Mouse (Mus musculus): ENCODE measurements around the gene Slc35b2. TPM values are rescaled to one million over a fixed set of nuclear protein-coding genes. Genes with fewer than 3 reads are reported as not detected.

The Slc35b2 gene
- polyA plus RNA-seq, 1 experiment: 22.7 TPM

DNA sequence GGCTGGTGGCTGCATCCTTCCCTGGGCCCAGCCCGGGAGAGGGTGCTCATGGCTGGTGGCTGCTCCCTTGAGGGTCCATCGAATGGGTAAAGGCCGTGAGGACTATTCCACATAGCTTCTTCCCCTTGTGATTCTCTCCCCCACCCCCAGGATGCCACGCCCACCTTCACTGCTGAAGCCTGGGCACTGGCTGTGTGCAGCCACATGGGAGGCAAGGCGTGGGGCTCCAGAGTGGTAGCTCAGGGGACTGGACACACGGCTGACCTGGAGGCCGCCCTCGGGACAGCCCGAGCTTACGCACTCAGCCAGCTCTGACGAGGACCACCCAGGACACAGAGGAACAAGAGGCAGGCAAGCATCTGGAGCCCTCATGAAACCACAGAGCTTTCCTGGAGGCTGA, 43.5 kb upstream of the Slc35b2 start:
- TF ChIP-seq POLR2A (IDR thresholded peaks at IDR 0.05; ENCODE audit: borderline replicate concordance, control insufficient read depth, low read depth, low read length) (no peak), CTCF (IDR thresholded peaks at IDR 0.05; ENCODE audit: control insufficient read depth, insufficient read depth, low read length) (no peak)
- no peak overlapping the region for H3K4me3 ChIP-seq (replicated peaks; ENCODE audit: control insufficient read depth, low read depth, low read length)
- no peak overlapping the region for H3K27ac ChIP-seq (ENCODE audit: control insufficient read depth, insufficient read depth, low read depth, low read length, poor library complexity)
- no peaks in the 10 kb centered on the region for H3K4me1 ChIP-seq (ENCODE audit: control insufficient read depth, insufficient read depth, low read length)
- WGBS: 84% methylated on average over 11 of the region's 11 CpGs

DNA sequence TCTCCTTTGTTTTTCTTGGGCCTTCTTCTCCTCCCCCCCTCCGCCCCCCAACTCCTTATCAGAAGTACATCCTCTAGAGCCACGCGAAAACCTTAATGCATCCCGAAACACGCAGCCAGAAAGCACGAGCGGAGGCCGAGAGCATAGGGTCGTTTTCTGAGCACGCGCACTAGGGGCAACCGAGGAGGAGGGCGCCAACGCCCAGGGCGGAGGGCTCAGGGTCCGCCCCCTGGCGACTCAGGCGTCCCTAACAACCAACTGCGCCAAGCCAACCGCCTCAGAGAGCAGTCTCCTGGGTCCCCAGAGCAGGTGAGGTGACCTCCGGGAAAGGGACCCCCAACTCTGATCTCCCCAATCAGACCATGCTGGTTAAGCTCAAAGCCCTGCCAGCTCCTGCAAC, 40.4 kb upstream of the Slc35b2 start, which contains the start of gene Tcte1:
Gene Tcte1, plus strand, starts transcription at position 172 of the 400 bp plus-strand sequence.
- WGBS: 8% methylated on average over 21 of the region's 21 CpGs
- Histone ChIP-seq H3K27ac (ENCODE audit: control insufficient read depth, insufficient read depth, low read depth, low read length, poor library complexity) (no peak within 1 kb of the TSS), H3K4me3 (replicated peaks; ENCODE audit: control insufficient read depth, low read depth, low read length) (no peak within 1 kb of the TSS), H3K4me1 (ENCODE audit: control insufficient read depth, insufficient read depth, low read length) (no peaks in the 10 kb centered on the region)
- TF ChIP-seq POLR2A (IDR thresholded peaks at IDR 0.05; ENCODE audit: borderline replicate concordance, control insufficient read depth, low read depth, low read length): no peak
- no peak for TF ChIP-seq CTCF (IDR thresholded peaks at IDR 0.05; ENCODE audit: control insufficient read depth, insufficient read depth, low read length)

GRCm38 (mm10) chr17:45524961-45525360, 38.7 kb upstream of the Slc35b2 start:
- H3K4me1 ChIP-seq (ENCODE audit: control insufficient read depth, insufficient read depth, low read length): no peaks in the 10 kb centered on the region
- WGBS: 74% methylated on average over 4 of the region's 4 CpGs
- no peak overlapping the region for H3K27ac ChIP-seq (ENCODE audit: control insufficient read depth, insufficient read depth, low read depth, low read length, poor library complexity)
- no peak overlapping the region for H3K4me3 ChIP-seq (replicated peaks; ENCODE audit: control insufficient read depth, low read depth, low read length)
- no peak for TF ChIP-seq CTCF (IDR thresholded peaks at IDR 0.05; ENCODE audit: control insufficient read depth, insufficient read depth, low read length)
- no peak for TF ChIP-seq POLR2A (IDR thresholded peaks at IDR 0.05; ENCODE audit: borderline replicate concordance, control insufficient read depth, low read depth, low read length)

DNA sequence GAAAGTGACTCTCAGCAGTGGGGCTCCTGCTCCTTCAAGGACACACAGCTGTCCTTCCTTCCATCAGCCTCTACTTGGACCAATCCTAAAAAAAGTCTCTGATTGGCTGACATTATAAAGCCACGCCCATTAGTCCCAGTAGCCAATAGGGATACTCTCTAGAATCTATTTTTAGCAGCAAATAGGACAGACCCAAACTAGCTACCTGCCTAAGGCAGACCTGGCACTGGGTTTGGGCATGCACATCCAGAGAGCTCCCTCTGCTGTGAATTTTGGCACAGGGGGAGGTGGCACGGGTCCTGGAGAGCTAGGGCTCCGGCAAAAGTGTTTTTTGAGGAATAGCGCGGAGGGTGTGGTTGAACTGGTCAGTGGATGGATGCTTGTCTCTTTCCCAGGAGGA, 37.1 kb upstream of the Slc35b2 start:
- TF ChIP-seq CTCF (IDR thresholded peaks at IDR 0.05; ENCODE audit: control insufficient read depth, insufficient read depth, low read length) (no peak), POLR2A (IDR thresholded peaks at IDR 0.05; ENCODE audit: borderline replicate concordance, control insufficient read depth, low read depth, low read length) (no peak)
- Histone ChIP-seq H3K4me3 (replicated peaks; ENCODE audit: control insufficient read depth, low read depth, low read length) (no peak overlapping the region), H3K27ac (ENCODE audit: control insufficient read depth, insufficient read depth, low read depth, low read length, poor library complexity) (no peak overlapping the region), H3K4me1 (ENCODE audit: control insufficient read depth, insufficient read depth, low read length) (no peaks in the 10 kb centered on the region)
- WGBS: 40% methylated on average over 5 of the region's 5 CpGs

GRCm38 (mm10) chr17:45530346-45530782, 33.3 kb upstream of the Slc35b2 start:
- WGBS: 30% methylated on average over 13 of the region's 13 CpGs
- Histone ChIP-seq H3K4me1 (ENCODE audit: control insufficient read depth, insufficient read depth, low read length) (no peaks in the 10 kb centered on the region), H3K27ac (ENCODE audit: control insufficient read depth, insufficient read depth, low read depth, low read length, poor library complexity) (no peak overlapping the region), H3K4me3 (replicated peaks; ENCODE audit: control insufficient read depth, low read depth, low read length) (no peak overlapping the region)
- no peak for TF ChIP-seq POLR2A (IDR thresholded peaks at IDR 0.05; ENCODE audit: borderline replicate concordance, control insufficient read depth, low read depth, low read length)

- 37% methylated on average over 15 of the region's 15 CpGs for WGBS
- Histone ChIP-seq H3K4me1 (ENCODE audit: control insufficient read depth, insufficient read depth, low read length) (no peaks in the 10 kb centered on the region), H3K27ac (ENCODE audit: control insufficient read depth, insufficient read depth, low read depth, low read length, poor library complexity) (no peak overlapping the region), H3K4me3 (replicated peaks; ENCODE audit: control insufficient read depth, low read depth, low read length) (no peak overlapping the region)
- TF ChIP-seq CTCF (IDR thresholded peaks at IDR 0.05; ENCODE audit: control insufficient read depth, insufficient read depth, low read length): no peak
- TF ChIP-seq POLR2A (IDR thresholded peaks at IDR 0.05; ENCODE audit: borderline replicate concordance, control insufficient read depth, low read depth, low read length): no peak
Observed at GRCm38 (mm10) chr17:45532896-45533295, 30.8 kb upstream of the Slc35b2 start.

- no peak overlapping the region for H3K27ac ChIP-seq (ENCODE audit: control insufficient read depth, insufficient read depth, low read depth, low read length, poor library complexity)
- H3K4me3 ChIP-seq (replicated peaks; ENCODE audit: control insufficient read depth, low read depth, low read length): no peak overlapping the region
- TF ChIP-seq CTCF (IDR thresholded peaks at IDR 0.05; ENCODE audit: control insufficient read depth, insufficient read depth, low read length): no peak
- no peak for TF ChIP-seq POLR2A (IDR thresholded peaks at IDR 0.05; ENCODE audit: borderline replicate concordance, control insufficient read depth, low read depth, low read length)
- 11% methylated on average over 5 of the region's 5 CpGs for WGBS
- H3K4me1 ChIP-seq (ENCODE audit: control insufficient read depth, insufficient read depth, low read length): no peaks in the 10 kb centered on the region
Observed at GRCm38 (mm10) chr17:45536264-45536663, 27.4 kb upstream of the Slc35b2 start.

GRCm38 (mm10) chr17:45538394-45538793, 25.3 kb upstream of the Slc35b2 start:
- TF ChIP-seq POLR2A (IDR thresholded peaks at IDR 0.05; ENCODE audit: borderline replicate concordance, control insufficient read depth, low read depth, low read length): no peak
- TF ChIP-seq CTCF (IDR thresholded peaks at IDR 0.05; ENCODE audit: control insufficient read depth, insufficient read depth, low read length): no peak
- Histone ChIP-seq H3K27ac (ENCODE audit: control insufficient read depth, insufficient read depth, low read depth, low read length, poor library complexity) (no peak overlapping the region), H3K4me1 (ENCODE audit: control insufficient read depth, insufficient read depth, low read length) (no peaks in the 10 kb centered on the region), H3K4me3 (replicated peaks; ENCODE audit: control insufficient read depth, low read depth, low read length) (no peak overlapping the region)
- 53% methylated on average over 4 of the region's 4 CpGs for WGBS

DNA sequence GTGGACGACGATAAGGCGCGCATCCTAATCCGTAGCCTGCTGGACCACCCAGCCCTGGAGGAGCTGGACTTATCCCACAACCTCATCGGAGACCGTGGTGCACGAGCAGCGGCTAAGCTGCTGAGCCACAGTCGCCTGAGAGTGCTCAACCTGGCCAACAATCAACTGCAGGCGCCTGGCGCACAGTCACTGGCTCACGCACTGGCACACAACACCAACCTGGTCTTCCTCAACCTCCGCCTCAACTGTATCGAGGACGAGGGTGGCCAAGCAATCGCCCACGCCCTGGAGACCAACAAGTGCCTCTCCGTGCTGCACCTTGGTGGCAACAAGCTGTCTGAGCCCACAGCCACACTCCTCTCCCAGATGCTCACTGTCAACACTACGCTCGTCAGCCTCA, 24.0 kb upstream of the Slc35b2 start:
- WGBS: 77% methylated on average over 21 of the region's 21 CpGs
- Histone ChIP-seq H3K4me1 (ENCODE audit: control insufficient read depth, insufficient read depth, low read length) (no peaks in the 10 kb centered on the region), H3K27ac (ENCODE audit: control insufficient read depth, insufficient read depth, low read depth, low read length, poor library complexity) (no peak overlapping the region), H3K4me3 (replicated peaks; ENCODE audit: control insufficient read depth, low read depth, low read length) (no peak overlapping the region)
- TF ChIP-seq POLR2A (IDR thresholded peaks at IDR 0.05; ENCODE audit: borderline replicate concordance, control insufficient read depth, low read depth, low read length) (no peak), CTCF (IDR thresholded peaks at IDR 0.05; ENCODE audit: control insufficient read depth, insufficient read depth, low read length) (no peak)
